Mouse (Mus musculus): ENCODE measurements around the gene Frmd8. TPM values are rescaled to one million over a fixed set of nuclear protein-coding genes. Genes with fewer than 3 reads are reported as not detected.
"Not testable (repeated sequence)": the region's sequence is repeated elsewhere in the genome, so short reads cannot be mapped to it uniquely, and the experiment has no call there.

Gene Frmd8
- total RNA-seq, 2 experiments from 2014 or later, result 10.7 to 14.8 TPM

- no peak for DNase-seq (ENCODE audit: low spot score in 2 of 2)
These were observed 12.3 kb upstream of the Frmd8 start for GRCm38 (mm10) chr19:5887234-5887815.

GRCm38 (mm10) chr19:5885838-5886237, 10.8 kb upstream of the Frmd8 start:
- DNase-seq (ENCODE audit: low spot score in 2 of 2), result no peak

GRCm38 (mm10) chr19:5883935-5884334, 8.9 kb upstream of the Frmd8 start:
- DNase-seq (ENCODE audit: low spot score in 2 of 2), result no peak

- not testable (repeated sequence) for DNase-seq (ENCODE audit: low spot score in 2 of 2)
These were observed 7.0 kb upstream of the Frmd8 start for GRCm38 (mm10) chr19:5882079-5882478.

GRCm38 (mm10) chr19:5881155-5881554, 6.1 kb upstream of the Frmd8 start:
- no peak for DNase-seq (ENCODE audit: low spot score in 2 of 2)

- DNase-seq (ENCODE audit: low spot score in 2 of 2), result no peak
These were observed 4.7 kb upstream of the Frmd8 start for GRCm38 (mm10) chr19:5879735-5880134.

GRCm38 (mm10) chr19:5878916-5879315, 3.8 kb upstream of the Frmd8 start:
- no peak for DNase-seq (ENCODE audit: low spot score in 2 of 2)

GRCm38 (mm10) chr19:5878362-5878722, 3.3 kb upstream of the Frmd8 start:
- no peak for DNase-seq (ENCODE audit: low spot score in 2 of 2)

- DNase-seq (ENCODE audit: low spot score in 2 of 2), result peak; percentile 73 to 80
These were observed 2.7 kb upstream of the Frmd8 start, which contains the start of gene Slc25a45 for GRCm38 (mm10) chr19:5877618-5878361. Gene Slc25a45 (plus strand): TSS chr19:5877808.

GRCm38 (mm10) chr19:5874391-5874968, 594 bp downstream of the Frmd8 start:
- DNase-seq (ENCODE audit: low spot score in 2 of 2), result no peak

- DNase-seq (ENCODE audit: low spot score in 2 of 2), result no peak
These were observed 2.0 kb downstream of the Frmd8 start for GRCm38 (mm10) chr19:5872931-5873556.

- no peak for DNase-seq (ENCODE audit: low spot score in 2 of 2)
These were observed 2.5 kb downstream of the Frmd8 start for GRCm38 (mm10) chr19:5872528-5872927.

GRCm38 (mm10) chr19:5871683-5872082, 3.4 kb downstream of the Frmd8 start:
- DNase-seq (ENCODE audit: low spot score in 2 of 2), result no peak

- DNase-seq (ENCODE audit: low spot score in 2 of 2), result peak in 1 of 2 experiments; percentile 40
These were observed 3.8 kb downstream of the Frmd8 start for GRCm38 (mm10) chr19:5871273-5871672.

GRCm38 (mm10) chr19:5868096-5868495, 7.0 kb downstream of the Frmd8 start:
- DNase-seq (ENCODE audit: low spot score in 2 of 2), result no peak

GRCm38 (mm10) chr19:5864710-5865398, 10.2 kb downstream of the Frmd8 start:
- no peak for DNase-seq (ENCODE audit: low spot score in 2 of 2)

GRCm38 (mm10) chr19:5863776-5864175, 11.3 kb downstream of the Frmd8 start:
- no peak for DNase-seq (ENCODE audit: low spot score in 2 of 2)

- no peak for DNase-seq (ENCODE audit: low spot score in 2 of 2)
These were observed 12.6 kb downstream of the Frmd8 start for GRCm38 (mm10) chr19:5862335-5863085.

- no peak for DNase-seq (ENCODE audit: low spot score in 2 of 2)
These were observed 18.5 kb downstream of the Frmd8 start for GRCm38 (mm10) chr19:5856604-5857003.

GRCm38 (mm10) chr19:5852035-5852722, 22.9 kb downstream of the Frmd8 start:
- DNase-seq (ENCODE audit: low spot score in 2 of 2), result no peak

Measured in layer of hippocampus, postnatal 10 days (tissue).